Mouse (Mus musculus) Patski (cell line): ENCODE measurements around the gene Lgals8. TPM values are rescaled to one million over a fixed set of nuclear protein-coding genes. Genes with fewer than 3 reads are reported as not detected.

Experiments
- ATAC-seq: fragments of 100-300 bp; one replicate; pipeline ENCODE4 v1.8.0; 2021
- CTCF ChIA-PET: fragments of 350-600 bp; sonication (Branson Sonifier 250); formaldehyde crosslinking; loops from one replicate; lab custom pipeline; 2022; ENCODE audit warnings: inconsistent platforms; lab: Charles Lee
- POLR2A ChIA-PET: fragments of 350-600 bp; sonication (Branson Sonifier 250); formaldehyde crosslinking; loops from one replicate; lab custom pipeline; 2022; ENCODE audit warnings: antibody characterized with exemption, inconsistent platforms; lab: Charles Lee
- DNase-seq: peaks from one replicate; pipeline ENCODE4 v3.0.0-alpha.2; 2011; ENCODE audit warnings: low read depth, low spot score
- H3K27me3 ChIP-seq: fragments of 371-371 bp; one replicate; pipeline ENCODE4 v1.5.1; 2021
- CTCF ChIP-seq: fragments of 100-300 bp; IDR thresholded peaks from one replicate; pipeline ENCODE4 v1.5.1; 2021
- in situ Hi-C: fragments of 300-500 bp; cut with MboI; formaldehyde crosslinking; loops from 3 replicates; pipeline ENCODE4 v1.11.1; 2018; ENCODE audit warnings: low pct_unique_long_range_greater_than_20kb, mixed read lengths
- polyA plus RNA-seq: library from polyadenylated mRNA; unstranded; gene quantifications from one replicate; pipeline ENCODE4 v1.2.3, GENCODE M21; 2021

The Lgals8 gene
- polyA plus RNA-seq, 1 experiment from 2014 or later: 58.8 TPM

- ATAC-seq (no peak), DNase-seq (no peak)
- ChIA-PET CTCF (interaction anchor here (2.9 kb wide), 1 partner anchor 11 kb away, joined by 12 read pairs; no protein-coding TSS in a partner anchor), POLR2A (no interaction called here)
- H3K27me3 ChIP-seq: no peaks in the 10 kb centered on the region
- in situ Hi-C loops: no loop called here
- no peak for TF ChIP-seq CTCF
Observed at GRCm38 (mm10) chr13:12462623-12463022, 2.1 kb downstream of the Lgals8 start.

GRCm38 (mm10) chr13:12461730-12462119, 3.0 kb downstream of the Lgals8 start:
- in situ Hi-C loops: no loop called here
- DNase-seq (no peak), ATAC-seq (peak; percentile 15)
- TF ChIP-seq CTCF: no peak
- no peaks in the 10 kb centered on the region for H3K27me3 ChIP-seq
- POLR2A ChIA-PET: no interaction called here
- CTCF ChIA-PET: interaction anchor here (2.9 kb wide), 1 partner anchor 12 kb away, joined by 12 read pairs; no protein-coding TSS in a partner anchor

- ATAC-seq (peak; percentile 94), DNase-seq (no peak)
- TF ChIP-seq CTCF: no peak
- ChIA-PET CTCF (interaction anchor here (2.9 kb wide), 1 partner anchor 12 kb away, joined by 12 read pairs; no protein-coding TSS in a partner anchor), POLR2A (no interaction called here)
- H3K27me3 ChIP-seq: no peaks in the 10 kb centered on the region
- in situ Hi-C loops: no loop called here
Observed at GRCm38 (mm10) chr13:12460881-12461729, 3.6 kb downstream of the Lgals8 start.

- in situ Hi-C loops: no loop called here
- CTCF ChIA-PET: no interaction called here
- TF ChIP-seq CTCF: no peak
- POLR2A ChIA-PET: interaction anchor here (0.6 kb wide), 3 partner anchors 30 to 233 kb away, joined by 3 to 4 read pairs (median 4); no protein-coding TSS in a partner anchor
- ATAC-seq: peak; percentile 68
- H3K27me3 ChIP-seq: no peaks in the 10 kb centered on the region
- no peak for DNase-seq
Observed at GRCm38 (mm10) chr13:12460443-12460842, 4.3 kb downstream of the Lgals8 start.

- in situ Hi-C loops: no loop called here
- no peaks in the 10 kb centered on the region for H3K27me3 ChIP-seq
- ChIA-PET POLR2A (no interaction called here), CTCF (no interaction called here)
- no peak for ATAC-seq
- TF ChIP-seq CTCF: no peak
- DNase-seq: no peak
Observed at GRCm38 (mm10) chr13:12456711-12457110, 8.0 kb downstream of the Lgals8 start.

- no peak for ATAC-seq
- no peaks in the 10 kb centered on the region for H3K27me3 ChIP-seq
- ChIA-PET CTCF (interaction anchor here (1.8 kb wide), 1 partner anchor 21 kb away, joined by 5 read pairs; no protein-coding TSS in a partner anchor), POLR2A (interaction anchor here (0.5 to 1.0 kb wide), 2 partner anchors 58 to 112 kb away, joined by 3 read pairs; no protein-coding TSS in a partner anchor)
- DNase-seq: no peak
- in situ Hi-C loops: no loop called here
- TF ChIP-seq CTCF: no peak
Observed at GRCm38 (mm10) chr13:12454686-12455390, 9.9 kb downstream of the Lgals8 start.

GRCm38 (mm10) chr13:12453150-12453549, 11.6 kb downstream of the Lgals8 start:
- H3K27me3 ChIP-seq: no peaks in the 10 kb centered on the region
- CTCF ChIA-PET: no interaction called here
- in situ Hi-C loops: no loop called here
- DNase-seq: no peak
- no peak for ATAC-seq
- POLR2A ChIA-PET: no interaction called here
- no peak for TF ChIP-seq CTCF

- H3K27me3 ChIP-seq: no peaks in the 10 kb centered on the region
- ChIA-PET CTCF (no interaction called here), POLR2A (interaction anchor here (0.7 kb wide), 1 partner anchor 170 kb away, joined by 4 read pairs; no protein-coding TSS in a partner anchor)
- in situ Hi-C loops: no loop called here
- DNase-seq (no peak), ATAC-seq (no peak)
- TF ChIP-seq CTCF: no peak
Observed at GRCm38 (mm10) chr13:12442008-12442587, 22.6 kb downstream of the Lgals8 start.

- CTCF ChIA-PET: interaction anchor here (1.2 kb wide), 1 partner anchor 12 kb away, joined by 3 read pairs; no protein-coding TSS in a partner anchor
- POLR2A ChIA-PET: no interaction called here
- in situ Hi-C loops: no loop called here
- ATAC-seq: no peak
- no peak for DNase-seq
- no peak for TF ChIP-seq CTCF
- no peaks in the 10 kb centered on the region for H3K27me3 ChIP-seq
Observed at GRCm38 (mm10) chr13:12440813-12441212, 23.9 kb downstream of the Lgals8 start.

GRCm38 (mm10) chr13:12439586-12439985, 25.2 kb downstream of the Lgals8 start:
- in situ Hi-C loops: no loop called here
- no peak for TF ChIP-seq CTCF
- H3K27me3 ChIP-seq: no peaks in the 10 kb centered on the region
- ATAC-seq (no peak), DNase-seq (no peak)
- ChIA-PET POLR2A (no interaction called here), CTCF (interaction anchor here (1.5 kb wide), 1 partner anchor 9 kb away, joined by 3 read pairs; no protein-coding TSS in a partner anchor)
